Mouse (Mus musculus): Measurements from ENCODE around the gene Tchp. TPM values are rescaled to one million over a fixed set of nuclear protein-coding genes. Genes with fewer than 3 reads are reported as not detected.

The Tchp gene
- total RNA-seq (2021) = 10 to 100 TPM; 14.1 to 15.8 TPM
- long read RNA-seq, partial matches to known transcripts = 1 of 8 reads
- long read RNA-seq, other reads (novel, unspliced or antisense) = 4 of 8 reads

DNA sequence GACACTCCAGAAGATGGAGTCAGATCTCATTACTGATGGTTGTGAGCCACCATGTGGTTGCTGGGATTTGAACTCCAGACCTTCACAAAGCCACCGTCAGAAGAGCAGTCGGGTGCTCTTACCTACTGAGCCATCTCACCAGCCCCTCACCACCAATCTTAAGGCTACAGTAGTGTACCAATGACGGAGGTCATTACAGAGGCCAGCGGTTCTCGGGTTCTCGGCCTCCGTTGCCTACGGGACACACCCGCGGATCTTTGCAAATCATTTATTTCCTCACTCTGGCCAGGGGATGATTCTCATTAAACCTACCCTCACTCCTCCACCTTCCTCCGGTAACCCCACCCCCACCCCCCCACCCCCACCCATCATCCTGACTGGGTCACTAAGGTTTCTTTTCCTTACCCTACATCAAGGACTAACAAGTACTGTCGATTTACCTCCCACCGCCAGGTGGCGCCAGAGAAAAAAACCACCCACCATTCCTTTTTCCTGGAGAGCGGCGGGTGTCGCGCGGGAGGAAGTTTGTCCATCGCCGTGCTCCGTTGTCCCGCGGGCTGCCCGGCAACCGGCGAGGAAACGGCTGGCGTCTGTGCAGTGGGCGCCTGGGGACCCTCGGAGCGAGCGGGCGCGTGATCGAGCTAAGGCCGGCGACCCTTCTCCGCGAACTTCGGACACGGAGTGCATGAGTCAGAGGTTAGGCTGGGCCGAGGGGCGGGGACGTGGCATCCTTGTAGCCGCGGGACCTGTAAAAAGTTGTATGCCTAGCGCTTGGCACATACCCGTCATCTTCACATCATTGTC lies at the start of gene Tchp:
Gene Tchp (plus strand): TSS at position 496 of the 804 bp plus-strand sequence.
- DNase-seq (ENCODE audit: low spot score in 2 of 2) = peak; percentile 97

DNA sequence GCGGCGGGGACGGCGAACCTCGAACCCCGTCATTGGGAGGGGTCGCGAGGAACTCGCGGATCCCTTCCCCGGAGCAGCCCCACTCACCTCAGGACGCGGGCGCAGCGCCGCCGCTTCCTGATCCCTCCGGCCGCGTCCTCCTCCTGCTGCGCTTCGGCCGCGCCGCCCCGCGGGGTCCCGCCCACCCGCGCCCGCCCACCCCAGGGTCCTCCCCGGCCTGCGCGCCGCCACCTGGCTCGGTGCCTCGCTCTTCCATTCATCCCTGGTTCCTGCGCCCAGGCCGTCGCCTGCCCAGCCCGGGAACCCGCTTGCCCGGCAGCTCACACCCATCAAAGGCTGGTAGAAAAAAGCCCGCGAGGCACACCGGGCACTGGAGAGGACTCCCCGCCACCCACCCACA lies 49.3 kb upstream of the Tchp start, which contains the start of gene Trpv4:
Gene Trpv4 (minus strand): TSS at position 167 of the 400 bp plus-strand sequence.
- DNase-seq (ENCODE audit: low spot score in 2 of 2) = peak in 1 of 2 experiments; percentile 31

GRCm38 (mm10) chr5:114661029-114661428 lies 46.5 kb upstream of the Tchp start:
- DNase-seq (ENCODE audit: low spot score in 2 of 2) = no peak

DNA sequence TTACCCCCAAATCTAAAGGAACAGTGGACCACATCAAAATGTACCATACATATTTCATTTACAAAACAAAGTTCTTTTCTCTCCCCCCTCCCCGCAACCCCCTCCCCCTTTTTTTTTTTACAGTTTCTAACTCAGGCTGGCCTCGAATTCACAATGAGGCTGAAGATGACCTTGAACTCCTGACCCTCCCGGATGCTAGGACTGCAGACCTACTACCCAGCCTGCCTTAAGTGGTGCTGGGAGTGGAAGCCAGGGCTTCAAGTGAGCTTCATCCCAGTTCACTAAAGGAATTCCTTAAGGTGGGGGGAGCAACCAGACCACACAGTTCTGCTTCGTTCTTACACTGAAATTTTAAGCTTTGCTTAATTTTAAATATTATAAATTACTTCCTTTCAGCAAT lies 43.4 kb upstream of the Tchp start:
- DNase-seq (ENCODE audit: low spot score in 2 of 2) = no peak

DNA sequence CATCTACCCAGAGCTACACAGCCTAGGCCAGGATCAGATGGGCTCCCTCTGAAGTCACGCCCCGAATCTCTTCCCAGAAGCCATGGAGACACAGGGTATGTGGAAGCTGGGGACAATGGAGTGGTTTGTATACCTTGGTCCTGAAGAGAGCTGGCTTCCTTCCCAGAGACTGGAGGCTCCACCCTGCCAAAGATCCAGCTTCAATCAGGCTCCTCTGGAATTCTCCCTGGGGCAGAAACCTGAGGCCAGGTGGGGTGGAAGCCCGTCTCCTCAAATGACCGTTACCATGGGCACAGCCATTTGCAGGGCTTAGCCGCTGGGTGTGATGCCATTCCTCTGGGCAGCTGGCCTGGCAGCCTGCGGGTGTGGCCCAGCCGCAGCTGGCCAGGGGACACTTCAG lies 42.8 kb upstream of the Tchp start:
- DNase-seq (ENCODE audit: low spot score in 2 of 2) = no peak

- DNase-seq (ENCODE audit: low spot score in 2 of 2) = no peak
Observed at GRCm38 (mm10) chr5:114666659-114667058, 40.9 kb upstream of the Tchp start.

GRCm38 (mm10) chr5:114667228-114667856 lies 40.2 kb upstream of the Tchp start:
- DNase-seq (ENCODE audit: low spot score in 2 of 2) = peak; percentile 100

DNA sequence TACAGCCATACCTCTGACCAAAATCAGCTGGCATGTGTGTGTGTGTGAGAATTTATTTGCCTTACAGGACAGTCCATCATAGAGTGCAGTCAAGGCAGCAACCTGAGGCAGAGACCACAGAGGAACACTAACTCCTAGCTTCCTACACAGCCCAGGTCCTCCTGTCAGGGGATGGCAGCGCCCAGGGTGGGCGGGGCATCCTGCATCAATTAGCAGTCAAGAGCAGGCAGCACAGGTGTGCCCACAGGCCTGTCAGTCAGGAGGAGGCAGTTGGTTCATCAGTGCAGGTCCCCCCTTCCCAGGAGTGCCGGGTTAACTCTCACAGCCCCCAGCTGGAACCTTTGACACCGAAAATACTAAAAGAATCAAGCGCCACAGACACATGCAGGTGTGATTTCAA lies 38.5 kb upstream of the Tchp start:
- DNase-seq (ENCODE audit: low spot score in 2 of 2) = no peak

DNA sequence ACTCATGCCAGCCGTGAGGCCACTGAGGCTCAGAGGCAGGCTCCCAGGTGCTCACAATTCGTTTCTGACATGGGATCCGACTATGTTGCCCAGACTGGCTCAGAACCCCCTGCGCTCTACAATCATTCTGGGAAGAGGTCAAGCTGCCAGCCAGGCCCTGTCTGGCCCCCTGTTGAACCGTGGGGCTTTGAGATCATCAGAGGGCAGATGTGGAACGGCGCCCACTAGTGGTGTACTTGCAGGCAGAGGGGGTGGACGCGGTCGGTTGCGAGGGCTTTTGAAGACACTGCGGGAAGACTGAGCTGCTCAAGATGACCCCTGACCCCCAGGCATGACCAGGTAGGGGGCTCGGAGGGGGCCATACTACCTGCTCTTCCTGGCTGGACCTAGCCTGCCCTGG lies 34.4 kb upstream of the Tchp start:
- DNase-seq (ENCODE audit: low spot score in 2 of 2) = no peak

DNA sequence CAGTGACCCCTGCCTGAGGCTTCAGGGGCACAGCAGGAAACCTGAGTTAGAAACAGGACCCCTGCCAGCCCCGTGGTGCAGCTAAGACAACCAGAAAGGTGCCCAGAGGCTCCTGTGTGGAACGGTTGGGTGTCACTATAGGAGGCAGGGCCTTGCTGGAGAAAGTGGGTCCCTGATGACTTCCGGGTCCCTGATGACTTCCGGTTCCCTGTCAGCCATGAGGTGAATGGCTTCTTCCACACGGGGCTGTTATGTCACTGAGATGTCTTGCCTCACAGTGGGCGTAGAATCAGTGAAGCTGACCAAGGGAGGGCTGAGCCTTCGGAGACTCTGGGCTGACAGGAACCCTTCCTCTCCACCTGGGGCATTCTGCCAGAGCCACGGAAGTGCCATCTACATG lies 33.0 kb upstream of the Tchp start:
- DNase-seq (ENCODE audit: low spot score in 2 of 2) = no peak

DNA sequence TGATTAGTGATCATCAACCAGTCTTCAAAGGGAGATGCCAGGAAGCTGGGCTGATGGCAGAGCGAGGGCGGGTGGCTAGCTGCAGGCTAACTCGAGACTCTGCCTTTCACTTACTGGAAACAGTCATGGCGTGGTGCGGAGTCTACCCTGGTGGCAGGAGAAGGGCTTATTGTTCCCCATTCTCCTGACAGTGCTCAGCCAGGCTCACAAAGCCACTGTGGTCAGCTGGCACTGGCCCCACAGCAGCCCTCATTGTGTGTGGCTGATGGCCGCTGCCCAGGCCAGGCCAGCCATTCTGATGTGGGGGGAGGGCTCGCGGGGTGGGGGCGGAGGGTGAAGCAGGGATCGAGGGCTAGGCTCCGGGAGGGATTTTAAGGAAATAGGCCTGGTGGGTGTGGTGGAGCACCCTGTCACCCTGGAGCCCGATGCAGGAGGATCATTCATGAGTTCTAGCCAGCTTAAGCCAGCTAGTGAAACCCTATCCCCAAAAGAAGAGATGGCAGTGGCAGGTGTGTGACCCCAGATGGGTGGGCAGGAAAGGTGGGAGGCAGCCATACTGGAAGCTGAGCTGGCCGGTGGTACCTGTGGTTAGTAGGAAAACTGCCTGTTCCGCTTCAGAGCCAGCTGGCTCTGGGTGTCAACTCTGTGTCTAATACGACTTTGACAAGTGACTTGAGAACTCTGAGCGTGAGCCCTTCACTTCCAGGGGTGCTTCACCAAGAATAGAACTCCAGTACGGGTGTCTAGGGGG lies 27.5 kb upstream of the Tchp start:
- no peak for DNase-seq (ENCODE audit: low spot score in 2 of 2)

DNA sequence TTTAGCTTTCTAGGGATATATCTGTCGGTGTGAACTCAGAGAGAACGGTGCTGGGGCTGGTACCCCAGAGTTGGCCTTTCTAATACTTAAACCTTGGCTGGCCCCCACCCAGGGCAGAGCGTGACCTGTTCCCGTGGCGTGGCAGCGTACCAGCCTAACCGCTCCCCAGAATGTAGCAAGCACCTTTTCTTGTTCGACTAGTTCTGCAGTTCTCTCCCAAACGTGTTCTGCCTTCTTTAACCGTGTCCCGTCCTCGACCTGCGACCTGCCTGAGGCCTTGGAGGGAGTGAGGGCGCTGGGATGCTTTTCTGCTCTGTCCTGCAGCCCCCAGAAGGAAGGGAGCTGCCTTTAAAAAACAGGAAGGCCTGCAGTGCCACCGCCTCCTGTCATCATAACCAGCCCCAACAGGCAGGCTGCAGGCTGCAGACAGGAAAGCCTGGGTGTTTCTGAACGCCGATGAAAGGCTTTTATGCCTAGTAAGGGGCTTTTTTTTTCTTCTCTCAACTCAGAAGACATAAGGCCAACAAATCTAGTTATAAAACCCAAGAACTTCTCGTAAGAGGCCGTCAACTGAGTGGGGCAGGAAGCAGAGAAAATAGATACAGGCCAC lies 26.8 kb upstream of the Tchp start:
- DNase-seq (ENCODE audit: low spot score in 2 of 2) = no peak

GRCm38 (mm10) chr5:114681717-114682116 lies 25.8 kb upstream of the Tchp start:
- no peak for DNase-seq (ENCODE audit: low spot score in 2 of 2)

GRCm38 (mm10) chr5:114685986-114686385 lies 21.6 kb upstream of the Tchp start:
- no peak for DNase-seq (ENCODE audit: low spot score in 2 of 2)

DNA sequence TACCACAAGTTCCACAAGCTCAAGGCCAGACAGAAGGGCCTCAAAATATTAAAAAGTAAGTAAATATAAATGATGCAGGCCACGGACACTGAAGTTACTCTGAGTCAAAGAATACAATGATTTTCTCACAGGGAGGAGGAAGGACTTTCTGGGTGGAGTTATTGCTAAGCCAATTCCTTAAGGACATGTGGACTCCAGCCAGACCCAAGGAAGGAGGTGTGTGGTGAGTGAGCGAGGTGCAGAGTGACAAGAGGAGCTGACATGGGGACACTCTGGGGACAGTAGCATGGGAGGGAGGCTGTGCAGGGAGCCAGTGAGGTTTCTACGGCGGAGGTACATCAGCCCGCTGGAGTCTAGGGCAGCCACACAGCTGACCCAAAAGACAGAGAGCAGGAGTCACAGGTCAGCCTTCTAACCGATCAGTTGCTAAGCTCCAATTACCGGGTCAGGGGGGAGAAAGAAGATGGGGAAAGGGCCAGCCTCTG lies 20.8 kb upstream of the Tchp start:
- no peak for DNase-seq (ENCODE audit: low spot score in 2 of 2)

GRCm38 (mm10) chr5:114687901-114688300 lies 19.7 kb upstream of the Tchp start:
- DNase-seq (ENCODE audit: low spot score in 2 of 2) = no peak

DNA sequence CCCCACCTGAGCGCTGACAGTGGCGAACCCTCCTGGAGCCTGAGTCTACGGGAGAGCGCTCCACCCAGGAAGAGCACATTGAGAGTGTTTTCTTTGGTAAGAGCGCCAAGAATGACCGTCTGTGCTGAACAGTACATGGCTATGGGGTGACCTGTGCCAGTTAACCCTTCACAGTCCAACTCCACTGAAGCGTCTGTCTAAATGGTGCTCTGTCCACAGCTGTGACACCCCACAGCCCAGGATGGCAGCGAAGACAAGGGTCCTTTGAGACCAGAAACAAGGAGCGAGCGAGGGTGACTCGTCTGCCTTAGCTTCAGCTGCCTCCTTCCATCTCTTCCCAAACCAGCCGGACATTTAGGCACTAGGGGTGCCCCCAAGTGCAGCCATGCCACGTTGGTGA lies 18.9 kb upstream of the Tchp start:
- peak in 1 of 2 experiments; percentile 43 for DNase-seq (ENCODE audit: low spot score in 2 of 2)

- DNase-seq (ENCODE audit: low spot score in 2 of 2) = no peak
Observed at GRCm38 (mm10) chr5:114689700-114690366, 17.7 kb upstream of the Tchp start.

DNA sequence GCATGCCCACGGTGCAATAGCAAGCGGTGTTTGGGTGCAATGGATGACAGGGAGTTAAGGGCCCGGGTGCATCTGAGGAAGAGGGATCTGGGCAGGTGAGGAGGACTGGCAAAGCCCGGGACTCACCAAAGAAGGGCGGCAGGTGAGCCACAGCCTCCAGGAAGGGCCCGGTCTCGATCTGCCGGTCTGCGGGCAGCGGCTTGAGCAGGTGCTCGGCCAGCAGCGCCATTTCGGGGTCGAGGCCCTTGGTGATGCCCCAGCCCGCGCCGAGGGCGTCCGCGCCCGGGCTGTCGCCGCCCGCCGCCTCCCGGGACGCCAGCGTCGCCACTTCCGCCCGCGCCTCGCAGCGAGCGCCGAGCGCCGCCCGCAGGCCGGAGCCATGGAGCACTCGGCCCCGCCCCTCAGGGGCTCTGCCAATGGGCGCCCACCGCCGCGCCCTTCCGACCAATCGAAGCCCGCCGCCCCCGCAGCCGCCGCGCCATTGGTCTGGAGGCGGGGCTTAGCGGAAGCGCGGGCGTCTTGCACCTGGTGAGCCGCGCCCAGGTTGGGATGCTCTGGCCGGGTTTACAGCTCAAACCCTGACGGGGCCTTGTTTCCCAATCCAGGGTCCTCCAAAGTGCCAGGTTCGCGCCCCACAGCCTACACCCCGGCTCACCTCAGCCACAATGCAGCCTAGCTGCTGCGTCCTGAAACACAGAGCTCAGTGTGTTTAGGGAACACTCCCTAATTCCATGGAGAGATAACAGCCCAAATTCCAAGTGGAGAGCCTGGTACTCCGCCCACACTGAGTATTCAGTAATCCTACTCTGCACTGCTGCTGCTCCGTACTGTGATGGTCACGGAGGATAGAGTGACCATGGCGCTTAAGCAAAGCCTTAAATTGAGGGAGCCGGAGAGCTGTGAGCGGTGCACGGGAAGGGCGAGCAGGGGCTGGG lies 16.7 kb upstream of the Tchp start, which contains the start of gene Gltp:
Gene Gltp (minus strand): TSS at position 352 of the 935 bp plus-strand sequence.
- DNase-seq (ENCODE audit: low spot score in 2 of 2) = peak; percentile 89 to 96

Data from layer of hippocampus, postnatal 10 days (tissue).